ENCODE assay signal across 16 mouse cellular contexts in genomic region chr3:154798806-154799205, GRCm38 (mm10).
"Had no signal": no experiment of that assay in that cellular context is flagged by ENCODE, and none has a peak within 500 bp of the region (broad histone marks: within the 10 kb centered on the region; RNA-seq: fewer than 3 reads in every experiment).

No protein-coding gene starts in this region.

- H3K4me3 ChIP-seq: limb, embryonic 12.5 days; liver, embryonic 13.5 days; lung, embryonic 15.5 days; megakaryocyte, embryonic 14.5 days; midbrain, embryonic 12.5 days; neural tube, embryonic 13.5 days had no signal

- H3K4me2 ChIP-seq: limb, embryonic 12.5 days; liver, embryonic 13.5 days; lung, embryonic 15.5 days; midbrain, embryonic 12.5 days; neural tube, embryonic 13.5 days had no signal

- H3K27ac ChIP-seq: limb, embryonic 12.5 days; liver, embryonic 13.5 days; lung, embryonic 15.5 days; macrophage; midbrain, embryonic 12.5 days; neural tube, embryonic 13.5 days had no signal

- ATAC-seq: liver, postnatal 0 days; midbrain, embryonic 16.5 days had no signal

- H3K27me3 ChIP-seq: liver, embryonic 13.5 days; lung, embryonic 15.5 days; megakaryocyte, embryonic 14.5 days; neural tube, embryonic 13.5 days had no signal

- H3K4me1 ChIP-seq: liver, embryonic 13.5 days; lung, embryonic 15.5 days; megakaryocyte, embryonic 14.5 days; midbrain, embryonic 12.5 days had no signal

- H3K9ac ChIP-seq: limb, embryonic 12.5 days; liver, embryonic 13.5 days; liver, postnatal 0 days; lung, embryonic 15.5 days; midbrain, embryonic 12.5 days; neural tube, embryonic 13.5 days had no signal

- DNase-seq: kidney, postnatal 36 days; layer of hippocampus, adult 9-11 months; layer of hippocampus, postnatal 36 days; liver; liver, embryonic 13.5 days; liver, postnatal 0 days; lung, postnatal 14 days; retina, postnatal 1 day; thymus, postnatal 36 days had no signal

- H3K36me3 ChIP-seq: limb, embryonic 12.5 days; liver, embryonic 13.5 days; lung, embryonic 15.5 days; midbrain, embryonic 12.5 days; neural tube, embryonic 13.5 days had no signal

- H3K9me3 ChIP-seq: limb, embryonic 12.5 days; liver, embryonic 13.5 days; lung, embryonic 15.5 days; midbrain, embryonic 12.5 days; neural tube, embryonic 13.5 days had no signal
